Mouse (Mus musculus) MEL (cell line): Measurements from ENCODE around the gene Srp72.
"Not testable (repeated sequence)": the region's sequence is repeated elsewhere in the genome, so short reads cannot be mapped to it uniquely, and the experiment has no call there.

ENCODE experiments used
- CTCF ChIP-seq, 3 experiments: IDR thresholded peaks in 2 of 3; conservative IDR thresholded peaks in 1 of 3; 2 replicates each; pipeline ENCODE4 v1.5.1; 2011 to 2012; ENCODE audit warnings: low read length in 3 of 3, low read depth in 2 of 3, mild to moderate bottlenecking in 2 of 3, improper control_type of control experiment in 1 of 3, inconsistent platforms in 1 of 3, mixed read lengths in 1 of 3, moderate library complexity in 1 of 3; ENCODE audit not compliant: control insufficient read depth in 1 of 3, insufficient read depth in 1 of 3, poor library complexity in 1 of 3, severe bottlenecking in 1 of 3
- EP300 ChIP-seq, 2 experiments: IDR thresholded peaks; 2 replicates each; pipeline ENCODE4 v1.6.1; 2011; ENCODE audit warnings: improper control_type of control experiment in 2 of 2, low read length in 2 of 2, low read depth in 1 of 2, mild to moderate bottlenecking in 1 of 2
- GATA1 ChIP-seq: IDR thresholded peaks from 2 replicates; pipeline ENCODE4 v1.6.1; 2011; ENCODE audit warnings: low read depth, low read length, improper control_type of control experiment
- JUND ChIP-seq: IDR thresholded peaks from 2 replicates; pipeline ENCODE4 v1.6.1; 2011; ENCODE audit warnings: low read depth, mild to moderate bottlenecking, improper control_type of control experiment, low read length
- MXI1 ChIP-seq: IDR thresholded peaks from 2 replicates; pipeline ENCODE4 v1.6.1; 2011; ENCODE audit warnings: mild to moderate bottlenecking, low read depth, low read length, improper control_type of control experiment
- POLR2A ChIP-seq, 2 experiments: IDR thresholded peaks; 2 replicates each; pipeline ENCODE4 v1.6.1; 2011 to 2012; ENCODE audit warnings: low read length in 2 of 2, mild to moderate bottlenecking in 2 of 2, control low read depth in 1 of 2, improper control_type of control experiment in 1 of 2, low read depth in 1 of 2, moderate library complexity in 1 of 2; ENCODE audit not compliant: control insufficient read depth in 1 of 2, insufficient read depth in 1 of 2, poor library complexity in 1 of 2
- POLR2AphosphoS2 ChIP-seq: IDR thresholded peaks from 2 replicates; pipeline ENCODE4 v1.6.1; 2011; ENCODE audit warnings: low read length, improper control_type of control experiment
- SIN3A ChIP-seq: IDR thresholded peaks from 2 replicates; pipeline ENCODE4 v1.6.1; 2012; ENCODE audit warnings: low read length, improper control_type of control experiment, inconsistent platforms
- TBP ChIP-seq: IDR thresholded peaks from 2 replicates; pipeline ENCODE4 v1.8.0; 2011; ENCODE audit warnings: low read depth, low read length, improper control_type of control experiment
- USF2 ChIP-seq, 2 experiments: IDR thresholded peaks; 2 replicates each; pipeline ENCODE4 v1.6.1; 2011 to 2012; ENCODE audit warnings: improper control_type of control experiment in 2 of 2, low read length in 2 of 2, borderline replicate concordance in 1 of 2, inconsistent platforms in 1 of 2, low read depth in 1 of 2, mild to moderate bottlenecking in 1 of 2; ENCODE audit not compliant: insufficient read depth in 1 of 2
- ZMIZ1 ChIP-seq: IDR thresholded peaks from 2 replicates; pipeline ENCODE4 v1.6.1; 2012; ENCODE audit warnings: low read depth, mild to moderate bottlenecking, inconsistent platforms, low read length, improper control_type of control experiment, moderate library complexity

- not testable (repeated sequence) for TF ChIP-seq ZMIZ1; POLR2AphosphoS2; CTCF (IDR thresholded peaks at IDR 0.05 in 2 of 3, conservative IDR thresholded peaks at IDR 0.05 in 1 of 3; ENCODE audit: control insufficient read depth in 1 of 3, insufficient read depth in 1 of 3, low read depth in 2 of 3, low read length in 3 of 3, poor library complexity in 1 of 3, severe bottlenecking in 1 of 3); SIN3A; POLR2A (IDR thresholded peaks at IDR 0.05; ENCODE audit: control insufficient read depth in 1 of 2, insufficient read depth in 1 of 2, low read depth in 1 of 2, low read length in 2 of 2, poor library complexity in 1 of 2); GATA1; TBP; EP300 (IDR thresholded peaks at IDR 0.05; ENCODE audit: low read depth in 1 of 2, low read length in 2 of 2); USF2 (IDR thresholded peaks at IDR 0.05; ENCODE audit: borderline replicate concordance in 1 of 2, insufficient read depth in 1 of 2, low read depth in 1 of 2, low read length in 2 of 2); JUND; MXI1
These were observed 60.6 kb downstream of the Srp72 start for GRCm38 (mm10) chr5:77035101-77035500.
